Mouse (Mus musculus) liver, postnatal 0 days (tissue): ENCODE measurements at regions not wholly inside any gene's neighbourhood (a gene's known extent, or its start where the extent isn't known, plus 50 kb on each side); places are given as distances from the start of the nearest gene placed in this dataset.

ENCODE experiments used
- CTCF ChIP-seq: sonication (generic); IDR thresholded peaks from 2 replicates; pipeline ENCODE4 v1.5.1; 2016; ENCODE audit warnings: antibody characterized with exemption, low read depth
- EP300 ChIP-seq: IDR thresholded peaks from 2 replicates; pipeline ENCODE4 v1.6.1; 2016; ENCODE audit warnings: antibody characterized with exemption, low read depth, mild to moderate bottlenecking

- TF ChIP-seq CTCF (no peak), EP300 (no peak)
Observed at GRCm38 (mm10) chr13:85359143-85359542, 70.2 kb upstream of the Rasa1 start.
